Mouse (Mus musculus): Measurements from ENCODE around the gene 9130230L23Rik.

9130230L23Rik gene

GRCm38 (mm10) chr5:66004134-66004925 is at the start of gene 9130230L23Rik:
Gene 9130230L23Rik, minus strand, starts transcription at chr5:66004285.
- no peak for DNase-seq (ENCODE audit: low read depth, low spot score)

- no peak for DNase-seq (ENCODE audit: low read depth, low spot score)
Observed at GRCm38 (mm10) chr5:66052777-66053548, 48.9 kb upstream of the 9130230L23Rik start.

- DNase-seq (ENCODE audit: low read depth, low spot score) = no peak
Observed at GRCm38 (mm10) chr5:66050841-66051240, 46.8 kb upstream of the 9130230L23Rik start.

GRCm38 (mm10) chr5:66046356-66046755 is 42.3 kb upstream of the 9130230L23Rik start:
- DNase-seq (ENCODE audit: low read depth, low spot score) = no peak

GRCm38 (mm10) chr5:66043897-66044296 is 39.8 kb upstream of the 9130230L23Rik start:
- no peak for DNase-seq (ENCODE audit: low read depth, low spot score)

- DNase-seq (ENCODE audit: low read depth, low spot score) = peak; percentile 80
Observed at GRCm38 (mm10) chr5:66042651-66043340, 38.7 kb upstream of the 9130230L23Rik start.

- no peak for DNase-seq (ENCODE audit: low read depth, low spot score)
Observed at GRCm38 (mm10) chr5:66040744-66041279, 36.7 kb upstream of the 9130230L23Rik start.

- no peak for DNase-seq (ENCODE audit: low read depth, low spot score)
Observed at GRCm38 (mm10) chr5:66039813-66040212, 35.7 kb upstream of the 9130230L23Rik start.

- no peak for DNase-seq (ENCODE audit: low read depth, low spot score)
Observed at GRCm38 (mm10) chr5:66037066-66037465, 33.0 kb upstream of the 9130230L23Rik start.

GRCm38 (mm10) chr5:66036440-66037054 is 32.5 kb upstream of the 9130230L23Rik start:
- DNase-seq (ENCODE audit: low read depth, low spot score) = no peak

- DNase-seq (ENCODE audit: low read depth, low spot score) = no peak
Observed at GRCm38 (mm10) chr5:66034375-66035195, 30.5 kb upstream of the 9130230L23Rik start.

- DNase-seq (ENCODE audit: low read depth, low spot score) = no peak
Observed at GRCm38 (mm10) chr5:66032826-66033225, 28.7 kb upstream of the 9130230L23Rik start.

- no peak for DNase-seq (ENCODE audit: low read depth, low spot score)
Observed at GRCm38 (mm10) chr5:66031699-66032098, 27.6 kb upstream of the 9130230L23Rik start.

- peak; percentile 29 for DNase-seq (ENCODE audit: low read depth, low spot score)
Observed at GRCm38 (mm10) chr5:66028232-66028631, 24.1 kb upstream of the 9130230L23Rik start.

GRCm38 (mm10) chr5:66027206-66027605 is 23.1 kb upstream of the 9130230L23Rik start:
- peak; percentile 68 for DNase-seq (ENCODE audit: low read depth, low spot score)

GRCm38 (mm10) chr5:66026796-66027195 is 22.7 kb upstream of the 9130230L23Rik start:
- peak; percentile 32 for DNase-seq (ENCODE audit: low read depth, low spot score)

GRCm38 (mm10) chr5:66015449-66015961 is 11.4 kb upstream of the 9130230L23Rik start:
- no peak for DNase-seq (ENCODE audit: low read depth, low spot score)

GRCm38 (mm10) chr5:66014437-66014836 is 10.4 kb upstream of the 9130230L23Rik start:
- no peak for DNase-seq (ENCODE audit: low read depth, low spot score)

- DNase-seq (ENCODE audit: low read depth, low spot score) = no peak
Observed at GRCm38 (mm10) chr5:66013999-66014398, 9.9 kb upstream of the 9130230L23Rik start.

All from R1 (cell line).